Mouse (Mus musculus) cerebellum, adult 8-10 months (tissue): ENCODE data around the gene Fgfr2.

ENCODE experiments used
- DNase-seq: peaks from one replicate; pipeline ENCODE4 v3.0.0; 2022

Gene Fgfr2

DNA sequence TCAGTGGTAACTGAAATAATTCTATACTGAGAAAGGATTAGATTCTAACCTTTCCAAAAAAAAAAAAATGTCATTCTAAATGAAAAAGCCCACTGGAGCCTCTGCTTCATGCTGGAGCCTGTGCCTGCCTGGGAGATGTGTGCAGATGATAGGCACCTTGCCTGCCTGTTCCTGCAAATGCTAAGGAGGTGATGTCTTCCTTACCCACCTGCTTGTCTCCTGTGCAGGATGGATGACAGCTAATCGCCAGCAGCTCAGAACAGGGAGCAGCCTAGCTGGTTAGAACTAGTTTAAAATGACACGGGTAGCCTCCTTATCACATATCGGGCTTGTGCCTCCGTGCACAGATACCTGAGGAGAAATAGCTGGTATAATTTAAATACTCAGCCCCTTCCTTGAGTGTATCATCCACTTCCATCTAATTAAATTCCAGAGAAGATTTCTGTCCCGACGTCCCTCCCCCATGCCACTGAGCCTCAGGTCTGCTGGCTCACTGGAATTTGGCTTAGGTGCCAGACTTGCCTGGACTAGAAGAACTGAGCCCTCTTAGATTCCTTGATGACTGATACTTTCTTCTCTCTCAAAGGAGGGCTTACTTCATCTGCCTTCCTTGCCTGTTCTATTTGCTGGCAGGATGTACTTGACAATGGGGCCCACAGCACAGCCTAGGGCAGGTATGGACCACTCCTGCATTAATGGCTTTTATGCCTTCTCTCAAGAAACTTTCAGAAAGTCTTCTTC, 2782.6 kb downstream of the Fgfr2 start:
- no peak for DNase-seq

DNA sequence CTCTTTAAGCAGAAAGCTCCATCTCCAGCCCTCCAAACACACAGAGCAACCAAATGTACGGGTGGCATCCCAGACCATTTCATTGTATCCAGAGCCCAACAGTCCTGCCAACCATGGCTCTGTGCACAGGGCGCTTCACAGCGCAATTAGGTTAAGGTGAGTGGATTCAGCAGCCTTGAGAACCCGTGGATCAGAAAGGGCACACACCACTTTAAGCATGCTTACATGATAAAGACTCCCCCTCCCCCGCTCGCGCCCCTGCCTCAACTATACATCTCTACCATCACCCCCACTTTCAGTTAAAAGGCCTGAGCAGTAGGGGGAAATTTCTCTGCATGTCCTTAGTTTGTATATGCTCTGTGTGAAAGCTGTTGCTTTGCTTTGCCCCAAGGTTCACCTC, 2785.5 kb downstream of the Fgfr2 start:
- DNase-seq = no peak

DNA sequence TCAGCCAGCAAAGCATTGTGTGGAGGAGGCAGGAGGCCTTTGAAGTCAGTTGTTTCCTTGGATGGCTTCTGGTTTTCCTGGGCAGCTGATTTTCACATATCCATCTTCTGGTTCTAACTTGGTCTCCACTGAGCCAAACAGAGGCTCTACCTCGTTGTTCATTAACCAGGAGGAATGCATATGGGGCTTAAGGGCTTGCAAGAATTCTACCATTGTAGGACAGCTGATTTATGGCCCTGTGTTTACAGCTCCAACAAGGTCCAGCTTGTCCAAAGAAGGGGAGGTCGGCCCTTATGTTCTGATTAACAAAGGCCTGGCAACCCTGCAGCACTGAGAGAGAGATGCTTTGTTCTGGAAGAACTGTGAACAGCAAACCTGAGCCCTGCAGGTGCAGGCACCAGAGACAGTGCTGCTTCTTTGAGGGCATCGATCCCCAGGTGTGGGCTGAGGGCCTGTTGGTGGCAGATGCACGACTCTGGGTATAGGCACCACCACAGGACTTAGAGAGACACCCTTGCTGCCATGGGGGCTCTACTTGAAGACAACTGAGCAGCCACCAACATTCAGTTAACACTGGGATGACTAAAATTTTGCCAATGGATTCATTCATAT, 2787.6 kb downstream of the Fgfr2 start:
- DNase-seq = no peak

DNA sequence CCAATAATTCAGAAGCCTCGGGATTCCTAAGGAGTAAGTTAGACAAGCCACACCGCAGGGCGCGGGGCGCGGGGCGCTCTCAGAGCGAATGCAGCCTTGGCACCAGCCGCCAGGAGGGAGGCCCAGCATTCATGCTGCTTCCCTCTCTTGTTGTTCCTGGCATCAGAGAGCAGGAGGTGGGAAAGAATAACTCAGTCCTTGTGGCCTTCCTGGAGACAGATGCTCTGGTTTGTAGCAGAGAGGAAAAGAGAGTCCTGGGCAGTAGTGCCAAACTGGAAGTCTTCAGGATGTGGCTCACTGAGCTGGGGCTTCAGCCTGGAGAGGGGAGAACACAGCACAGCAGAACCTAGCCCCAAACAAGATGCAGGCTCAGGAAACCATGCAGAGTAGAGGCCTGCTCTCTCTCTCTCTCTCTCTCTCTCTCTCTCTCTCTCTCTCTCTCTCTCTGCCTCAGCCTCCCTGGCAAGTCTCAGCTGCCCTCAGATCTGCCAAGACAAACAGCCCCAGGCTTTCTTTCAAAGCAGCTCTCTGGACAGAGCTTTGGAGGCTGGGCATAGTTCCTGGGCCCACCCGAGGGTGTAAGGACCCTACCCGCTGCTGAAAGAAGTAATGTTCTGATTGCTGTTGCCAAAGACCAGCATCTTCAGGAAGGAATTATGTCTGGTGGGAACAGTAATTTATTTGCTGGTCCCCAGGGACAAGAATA, 2790.5 kb downstream of the Fgfr2 start:
- DNase-seq = no peak

DNA sequence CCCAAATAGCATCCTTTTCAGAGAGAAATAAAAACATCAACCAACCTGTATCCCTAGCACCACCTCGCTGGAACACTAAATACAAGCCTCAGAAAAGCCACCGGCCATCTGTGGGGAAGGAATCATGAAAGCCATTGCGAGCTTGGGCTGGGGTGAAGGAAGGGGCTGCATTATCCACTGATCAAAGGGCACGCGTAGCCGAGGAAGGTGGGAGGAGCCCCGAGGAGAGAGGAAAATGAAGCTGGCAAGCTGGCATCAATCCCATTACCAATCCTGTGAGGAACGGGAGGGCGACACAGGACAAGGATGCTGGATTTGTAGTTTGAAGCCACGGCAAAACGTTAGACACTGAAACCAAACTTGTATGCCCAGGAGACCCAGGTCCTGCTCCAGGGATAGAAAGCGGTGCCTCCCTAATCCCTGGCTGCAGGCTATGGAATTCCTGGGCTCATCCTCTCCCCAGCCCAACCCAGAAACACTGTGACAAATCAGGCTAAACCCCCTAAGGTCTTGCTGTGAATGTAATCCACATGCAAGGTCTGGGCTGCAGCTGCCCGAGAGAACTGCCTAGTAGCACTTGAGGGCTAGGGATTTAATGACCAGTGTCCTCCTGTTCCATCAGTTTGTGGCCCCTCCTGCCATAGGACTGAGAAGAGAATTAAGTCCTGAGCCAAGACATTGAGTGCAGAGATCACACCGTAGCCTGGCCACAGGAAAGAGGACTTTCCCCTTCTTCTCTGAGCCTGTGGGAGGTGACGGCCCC, 2795.4 kb downstream of the Fgfr2 start:
- no peak for DNase-seq

DNA sequence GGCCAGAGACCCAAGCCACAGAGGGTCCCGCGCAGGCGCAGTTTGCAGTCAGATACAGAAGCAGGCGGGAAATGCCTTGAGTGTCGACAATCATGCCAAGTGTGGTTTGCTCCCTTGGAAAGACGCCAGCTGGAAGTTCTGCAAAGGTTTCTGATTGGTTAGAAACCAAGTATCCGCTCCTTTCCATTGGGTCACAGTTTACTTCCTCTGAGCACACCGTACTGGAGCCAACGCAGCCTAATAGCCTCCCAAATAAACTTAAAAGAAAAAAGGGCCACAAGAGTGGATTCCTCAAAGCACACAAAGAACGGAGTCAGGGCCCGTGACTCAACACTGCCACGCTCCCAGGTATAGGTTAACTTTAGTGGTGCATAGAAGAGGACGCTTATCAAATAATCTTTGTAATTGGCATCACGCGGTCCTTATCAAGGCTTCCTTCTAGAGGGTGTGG, 2797.1 kb downstream of the Fgfr2 start:
- no peak for DNase-seq

DNA sequence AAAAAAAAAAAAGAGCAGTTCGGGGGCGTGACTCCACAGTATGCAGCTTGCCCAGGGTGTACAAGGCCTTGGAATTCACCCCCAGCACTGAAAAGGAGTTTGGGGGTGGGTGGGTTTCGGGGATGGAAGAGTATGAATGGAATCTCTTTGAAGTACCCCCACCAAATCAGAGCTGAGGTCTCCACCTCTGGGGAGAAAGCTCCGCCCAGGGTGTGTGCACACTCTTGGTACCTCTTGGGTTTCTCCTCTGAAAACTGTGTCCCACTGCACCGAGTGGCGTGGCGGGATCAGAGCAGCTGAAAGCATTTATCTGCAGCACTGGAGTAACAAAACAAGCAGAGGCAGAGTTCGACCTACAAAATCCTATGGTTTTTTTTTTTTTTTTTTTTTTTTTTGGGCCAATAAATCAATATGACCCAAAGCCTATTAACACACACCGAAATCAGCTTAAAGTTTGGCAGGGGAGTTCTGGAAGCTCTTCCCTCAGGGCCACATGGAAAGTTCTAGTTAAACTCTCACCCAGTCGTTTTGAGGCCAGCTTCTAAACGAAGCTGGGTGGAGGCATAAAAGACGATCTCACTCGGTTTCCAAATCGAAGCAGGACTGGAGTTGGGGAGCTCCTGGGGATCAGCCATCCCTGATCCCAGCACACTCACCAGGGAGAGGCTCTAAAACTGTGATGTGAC, 2798.3 kb downstream of the Fgfr2 start:
- no peak for DNase-seq

DNA sequence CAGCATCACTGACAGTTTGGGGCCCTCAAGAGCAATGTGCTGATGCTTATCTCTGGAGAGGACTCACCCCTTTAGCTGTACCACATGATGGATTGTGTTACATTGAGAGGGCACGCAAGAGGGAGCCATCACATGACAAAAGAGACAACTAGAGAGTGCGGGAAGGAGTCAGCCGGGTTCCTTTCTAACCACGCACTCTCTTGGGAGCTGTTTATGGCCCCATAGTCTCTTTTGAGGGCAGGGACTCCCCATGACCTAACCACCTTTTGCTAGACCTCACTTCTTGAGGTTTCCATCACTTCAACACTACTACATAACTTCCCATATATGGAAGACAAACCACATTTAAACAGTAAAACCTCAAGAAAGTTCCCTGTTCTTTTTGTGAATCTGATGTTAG, 2799.4 kb downstream of the Fgfr2 start:
- no peak for DNase-seq

DNA sequence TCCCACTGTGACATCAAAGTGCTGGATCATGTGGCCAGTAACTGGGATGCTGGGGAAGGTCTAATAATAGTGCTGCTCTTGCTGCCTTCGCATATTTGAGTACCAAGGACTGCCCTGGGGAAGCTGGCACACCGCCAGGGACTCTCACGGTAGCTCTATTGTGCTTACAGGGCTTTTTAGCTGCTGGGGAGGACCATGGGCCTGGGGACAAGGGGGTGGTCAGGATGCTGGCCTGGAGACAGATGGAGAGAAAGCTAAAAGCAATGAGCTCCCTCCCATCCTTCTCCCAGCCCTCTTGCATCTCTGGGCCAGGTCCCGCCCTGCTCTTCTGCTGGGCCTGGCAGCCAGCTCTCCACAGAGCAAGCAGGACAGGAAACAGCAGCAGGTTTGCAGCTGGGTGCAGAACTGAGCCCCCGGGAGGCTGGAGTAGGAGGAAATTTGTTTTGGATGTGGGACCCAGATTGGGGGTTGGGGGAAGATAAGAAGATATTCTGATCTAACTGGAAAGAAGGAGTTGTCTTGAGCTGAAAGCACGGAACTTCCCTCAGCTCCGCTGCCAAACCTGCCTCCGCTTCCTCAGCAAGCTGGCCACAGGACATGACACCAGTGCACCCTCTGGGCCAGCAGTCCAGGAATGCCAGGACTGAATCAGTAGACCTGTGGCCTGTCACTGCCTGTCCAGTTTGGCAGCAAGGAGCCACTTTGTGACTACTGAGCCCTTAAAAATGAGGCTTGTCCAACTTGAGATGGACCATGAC, 2803.2 kb downstream of the Fgfr2 start:
- peak; percentile 69 for DNase-seq

DNA sequence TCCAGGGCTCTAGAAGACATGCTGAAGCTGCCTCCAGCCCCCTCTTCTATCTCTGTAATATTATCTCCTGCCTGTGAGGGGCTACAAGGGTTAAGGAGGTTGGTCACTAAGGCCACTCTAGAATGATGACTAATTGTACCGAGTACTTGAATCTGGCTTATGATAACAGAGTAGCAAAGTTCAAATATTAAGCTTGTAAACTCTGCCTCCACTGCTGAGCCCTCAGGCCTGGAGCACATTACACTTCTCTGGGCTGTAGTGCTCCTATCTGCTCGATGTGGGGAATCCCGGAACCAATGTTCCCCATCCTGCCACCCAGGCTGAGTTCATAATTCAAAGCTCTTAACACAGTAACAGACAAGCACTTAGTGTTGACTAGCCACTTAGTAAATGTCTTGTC, 2806.9 kb downstream of the Fgfr2 start:
- DNase-seq = no peak

DNA sequence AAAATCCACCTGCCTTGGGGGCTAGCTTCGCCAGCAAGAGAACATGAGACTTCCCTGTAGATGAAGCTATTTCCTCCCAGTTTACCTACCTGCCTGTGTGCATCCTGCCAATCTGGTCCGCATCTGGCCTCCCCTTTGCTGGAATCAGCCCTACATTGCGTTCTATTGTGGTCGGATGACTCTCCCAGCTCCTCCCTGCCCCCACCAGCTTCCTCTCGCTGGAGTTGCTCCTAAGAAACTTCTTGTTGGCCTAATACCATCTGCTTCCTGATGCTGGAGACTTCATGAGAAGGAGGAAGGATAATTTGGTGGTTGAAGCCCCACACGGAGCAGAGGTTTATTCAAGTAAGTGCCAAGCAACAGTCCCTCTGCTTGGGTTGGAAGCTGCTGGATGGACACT, 2807.9 kb downstream of the Fgfr2 start:
- no peak for DNase-seq

DNA sequence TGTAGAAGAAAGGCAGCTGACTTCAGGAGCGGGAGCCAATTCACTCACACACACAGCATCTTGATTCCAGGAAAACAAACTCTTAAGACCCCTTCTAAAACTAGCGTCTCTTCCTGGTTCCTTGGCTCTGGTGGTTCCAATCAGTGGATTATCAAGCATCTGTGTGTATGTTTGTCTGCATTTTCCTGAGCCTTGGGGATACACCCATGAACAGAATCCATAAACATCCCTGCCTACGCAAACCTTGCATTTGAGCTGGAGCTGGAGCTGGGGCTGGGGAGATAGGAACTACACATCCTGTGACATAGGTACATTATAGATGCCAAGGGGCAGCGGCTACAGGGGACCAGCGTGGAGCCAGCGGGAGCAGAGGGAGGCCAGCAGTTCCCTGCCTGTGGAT, 2808.5 kb downstream of the Fgfr2 start:
- DNase-seq = no peak

DNA sequence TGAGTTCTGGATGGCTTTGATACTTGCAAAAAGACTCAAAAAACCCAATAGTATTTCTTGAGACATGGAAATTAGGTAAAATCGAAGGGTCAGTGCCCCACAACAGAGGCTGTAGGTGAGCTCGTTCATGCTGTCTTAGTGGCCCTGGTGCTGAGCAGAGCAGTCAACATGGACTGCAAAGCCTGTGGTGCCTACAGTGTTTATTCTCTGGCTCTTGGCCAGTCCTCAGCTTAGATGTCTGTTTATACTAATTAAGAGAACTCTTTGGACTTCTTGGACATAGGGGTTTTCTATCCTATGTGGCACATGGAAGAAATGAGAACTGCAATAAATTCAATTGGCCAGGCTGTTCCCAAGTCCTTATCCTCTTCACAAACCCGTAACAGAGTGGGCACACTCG, 2811.8 kb downstream of the Fgfr2 start:
- DNase-seq = no peak

DNA sequence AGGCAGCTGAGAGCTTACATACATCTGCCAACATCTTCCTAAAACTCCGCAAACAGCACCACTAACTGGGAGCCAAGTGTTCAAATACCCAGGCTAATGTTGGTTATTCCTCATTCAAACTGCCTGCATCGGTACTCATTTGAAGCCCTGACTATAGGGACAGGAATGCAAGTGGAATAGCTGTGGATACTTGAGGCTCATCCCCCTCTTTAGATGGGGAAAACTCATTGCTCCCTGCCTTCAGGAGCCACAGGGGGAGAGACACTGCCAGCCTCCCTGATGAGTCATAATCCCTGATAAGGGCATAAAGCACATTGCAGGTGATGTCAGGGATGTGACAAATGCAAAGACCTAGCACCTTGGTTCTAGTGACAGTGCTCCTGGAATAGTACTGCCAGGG, 2814.0 kb downstream of the Fgfr2 start:
- DNase-seq = no peak

DNA sequence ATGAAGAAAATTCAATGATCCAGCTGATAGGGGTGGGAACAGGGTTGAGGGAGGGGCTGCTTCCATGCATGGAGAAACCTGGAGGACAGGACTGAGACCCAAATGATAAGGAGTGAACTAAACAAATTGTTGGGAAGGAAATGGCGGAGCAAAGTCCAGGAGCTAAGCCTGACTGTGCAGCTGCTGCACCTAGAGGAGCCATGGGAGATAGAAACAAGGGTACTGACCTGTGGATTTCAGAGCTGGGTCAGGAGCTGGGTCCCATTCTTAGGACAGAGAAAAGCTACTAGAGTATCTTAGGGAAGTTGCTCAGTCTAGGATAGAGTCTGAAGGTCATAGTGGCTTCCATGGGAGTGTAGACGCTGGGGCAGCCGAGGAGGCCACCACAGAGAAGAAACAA, 2816.1 kb downstream of the Fgfr2 start:
- no peak for DNase-seq

DNA sequence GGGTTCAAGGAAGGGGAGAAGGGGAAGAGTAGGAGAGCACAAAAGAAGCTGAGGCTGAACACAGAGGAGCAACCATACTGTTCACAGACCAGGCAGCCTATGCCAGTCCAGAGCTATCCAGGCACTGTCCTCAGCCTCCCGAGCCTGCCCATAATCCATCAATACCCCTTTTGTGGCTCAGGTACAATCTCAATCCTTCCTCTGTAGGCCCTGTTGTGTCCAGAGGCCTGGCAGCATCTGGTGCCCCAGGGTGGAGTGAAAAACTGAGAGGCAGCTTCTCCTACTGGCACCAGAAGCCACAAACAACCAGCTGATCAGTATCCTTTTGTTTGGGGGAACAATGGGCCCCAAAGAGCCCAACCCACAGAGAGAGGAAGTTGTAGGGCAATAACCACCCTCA, 2818.5 kb downstream of the Fgfr2 start:
- no peak for DNase-seq

DNA sequence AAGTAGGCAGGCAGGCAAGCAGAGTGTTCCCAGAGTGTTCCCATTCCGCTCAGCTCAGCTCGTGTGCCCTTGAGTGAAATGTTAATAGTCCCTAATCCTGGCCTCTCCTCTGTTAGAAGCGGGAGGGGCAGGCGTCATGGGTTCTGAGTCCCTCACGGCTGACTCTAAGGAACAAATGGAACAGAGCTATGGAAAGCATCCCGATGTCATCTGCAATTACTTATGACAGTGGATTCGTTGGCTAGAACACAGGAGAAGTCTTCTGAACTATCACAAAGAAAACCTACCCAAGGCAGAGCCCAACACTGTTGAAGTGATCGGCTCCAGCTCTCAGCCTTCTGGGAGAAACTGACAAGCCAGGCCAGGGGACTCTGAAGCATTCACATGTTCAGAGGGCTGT, 2819.7 kb downstream of the Fgfr2 start:
- DNase-seq = no peak

DNA sequence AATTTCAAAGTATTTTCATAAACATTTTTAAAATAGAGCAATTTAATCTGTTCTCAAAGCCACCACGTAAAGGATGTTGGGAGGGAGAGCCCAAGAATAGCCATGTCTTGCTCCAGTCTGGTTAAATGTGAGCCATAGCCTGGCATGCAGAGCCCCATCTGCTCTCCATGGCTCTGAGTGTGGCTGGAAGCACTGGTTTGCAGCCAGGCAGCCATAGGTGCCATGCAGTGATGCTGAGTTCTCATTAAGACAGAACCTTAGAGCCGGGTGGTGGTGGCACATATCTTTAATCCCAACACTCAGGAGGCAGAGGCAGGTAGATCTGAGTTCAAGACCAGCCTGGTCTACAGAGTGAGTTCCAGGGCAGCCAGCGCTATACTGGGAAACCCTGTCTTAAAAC, 2822.5 kb downstream of the Fgfr2 start:
- DNase-seq = no peak

DNA sequence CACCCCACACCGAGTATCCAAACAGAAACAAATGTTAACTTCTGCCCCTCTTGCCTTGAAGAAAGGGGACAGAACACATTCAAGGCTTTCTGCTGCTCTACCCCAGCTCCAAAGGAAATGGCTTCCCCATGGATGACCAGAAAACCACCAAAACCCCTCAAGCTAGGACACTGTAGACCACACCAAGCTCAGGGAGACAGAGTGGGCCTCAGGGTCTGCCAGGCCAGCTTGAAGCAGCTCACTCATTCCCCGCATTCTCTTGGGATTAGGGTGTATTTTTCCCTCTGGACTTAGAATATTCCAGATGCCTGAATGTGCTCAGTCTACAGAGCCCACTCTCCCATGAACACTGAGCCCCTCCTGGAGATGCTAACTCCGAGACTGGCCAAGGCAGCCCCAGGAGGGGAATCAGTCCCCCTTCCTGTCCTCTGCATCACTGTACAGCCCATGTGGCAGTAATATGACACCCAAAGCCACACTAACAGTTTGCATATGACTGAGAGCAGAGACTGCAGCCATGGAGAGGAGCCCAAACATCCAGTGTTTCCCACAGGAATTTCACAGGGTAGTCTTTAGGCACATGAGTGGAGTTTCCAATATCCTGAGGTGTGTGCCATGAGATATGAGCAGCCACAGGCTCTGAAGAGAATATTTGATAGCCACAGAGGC, 2824.1 kb downstream of the Fgfr2 start:
- DNase-seq = no peak

DNA sequence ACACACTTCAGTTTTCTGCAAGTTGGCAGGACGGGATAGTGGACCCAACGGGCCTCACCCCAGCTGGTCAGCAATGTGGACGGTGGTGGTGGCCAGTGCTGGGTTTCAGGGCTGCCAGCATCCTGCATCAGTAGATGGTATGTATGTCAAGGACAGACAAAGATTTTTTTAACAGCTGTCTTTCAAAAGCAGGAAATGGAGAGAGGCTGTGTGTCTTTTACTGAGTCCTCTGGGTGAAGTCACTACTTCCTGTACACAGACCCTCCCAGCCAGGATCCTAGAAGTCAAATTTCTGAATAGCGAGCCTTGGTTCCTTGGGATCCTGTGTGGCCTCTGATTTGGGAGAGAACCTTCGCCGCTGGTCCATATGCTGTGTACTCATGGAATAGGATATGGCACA, 2832.0 kb downstream of the Fgfr2 start:
- no peak for DNase-seq

DNA sequence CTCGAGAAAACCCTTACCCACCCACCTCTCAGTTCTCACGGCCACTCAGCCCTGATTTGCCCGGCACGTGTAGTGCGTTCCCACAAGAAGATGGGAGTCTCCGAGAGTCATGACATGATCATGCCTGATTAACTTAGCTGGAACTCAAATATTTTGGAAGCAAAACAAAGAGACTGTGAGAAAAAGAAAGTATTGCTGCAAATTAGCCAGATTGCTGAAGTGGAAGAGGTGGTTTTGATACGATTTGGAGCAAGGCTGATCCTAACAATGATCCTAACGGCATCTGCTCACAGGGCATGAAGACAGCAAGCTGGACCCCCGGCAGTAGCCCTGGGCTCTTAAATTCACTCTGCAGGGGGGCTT, 2833.7 kb downstream of the Fgfr2 start:
- no peak for DNase-seq
